Comparison of ENCODE assay signal across 11 mouse cellular contexts in genomic region chrX:103183536-103183935, GRCm38 (mm10). TPM values are rescaled to one million over a fixed set of nuclear protein-coding genes. Genes with fewer than 3 reads are reported as not detected.
A peak's percentile ranks its signal among the peaks of the same experiment; 100 is the strongest.
DNase-seq lines count a peak whose midpoint lies in the region; ATAC-seq and TF ChIP-seq lines count a peak whose summit lies in the region.
"Had no signal": no experiment of that assay in that cellular context is flagged by ENCODE, and none has a peak within 500 bp of the region (broad histone marks: within the 10 kb centered on the region; RNA-seq: fewer than 3 reads in every experiment).

No protein-coding gene starts in this region.

- no peak overlapping the region for H3K4me3 ChIP-seq in forebrain, embryonic 14.5 days (ENCODE audit: low read depth, low read length)
- no peak overlapping the region for H3K4me3 ChIP-seq in forebrain, embryonic 11.5 days (ENCODE audit: low read depth, low read length)
- no peak overlapping the region for H3K4me3 ChIP-seq in lung, postnatal 0 days (ENCODE audit: low read depth, low read length)
- H3K4me3 ChIP-seq in neural tube, embryonic 14.5 days (ENCODE audit: low read depth, low read length): no peak overlapping the region
- H3K4me3 ChIP-seq: heart, embryonic 12.5 days; liver, embryonic 13.5 days had no signal

- peak; percentile 46 for TF ChIP-seq CTCF in lung, postnatal 0 days (IDR thresholded peaks at IDR 0.05)

- H3K4me1 ChIP-seq in forebrain, embryonic 14.5 days (ENCODE audit: control insufficient read depth, insufficient read depth, low read length): no peaks in the 10 kb centered on the region
- H3K4me1 ChIP-seq in forebrain, embryonic 11.5 days (replicated peaks; ENCODE audit: control insufficient read depth, insufficient read depth, low read length): no peaks in the 10 kb centered on the region
- H3K4me1 ChIP-seq in lung, postnatal 0 days (ENCODE audit: insufficient read depth, low read depth, low read length): 0 out of 2 replicates have a peak, but pooled peaks cover 3% of the 10 kb centered on the region
- H3K4me1 ChIP-seq in neural tube, embryonic 14.5 days (ENCODE audit: control insufficient read depth, insufficient read depth, low read length): no peaks in the 10 kb centered on the region
- H3K4me1 ChIP-seq: heart, embryonic 12.5 days; liver, embryonic 13.5 days had no signal

- no peaks in the 10 kb centered on the region for H3K36me3 ChIP-seq in forebrain, embryonic 14.5 days (ENCODE audit: control insufficient read depth, insufficient read depth, low read length)
- H3K36me3 ChIP-seq in forebrain, embryonic 11.5 days (ENCODE audit: control insufficient read depth, insufficient read depth, low read length): no peaks in the 10 kb centered on the region
- no peaks in the 10 kb centered on the region for H3K36me3 ChIP-seq in lung, postnatal 0 days (ENCODE audit: insufficient read depth, low read length)
- no peaks in the 10 kb centered on the region for H3K36me3 ChIP-seq in neural tube, embryonic 14.5 days (ENCODE audit: control insufficient read depth, insufficient read depth, low read length)
- H3K36me3 ChIP-seq: heart, embryonic 12.5 days; liver, embryonic 13.5 days had no signal

- no peak for TF ChIP-seq EP300 in lung, postnatal 0 days (IDR thresholded peaks at IDR 0.05)

- no peak overlapping the region for H3K9ac ChIP-seq in forebrain, embryonic 14.5 days (ENCODE audit: low read length)
- no peak overlapping the region for H3K9ac ChIP-seq in forebrain, embryonic 11.5 days (ENCODE audit: low read length)
- H3K9ac ChIP-seq in lung, postnatal 0 days (replicated peaks; ENCODE audit: low read depth): no peak overlapping the region
- no peak overlapping the region for H3K9ac ChIP-seq in neural tube, embryonic 14.5 days (replicated peaks; ENCODE audit: low read depth, low read length)
- H3K9ac ChIP-seq: heart, embryonic 12.5 days; liver, embryonic 13.5 days had no signal

- no peak for ATAC-seq in forebrain, embryonic 14.5 days
- no peak for ATAC-seq in forebrain, embryonic 11.5 days (replicated peaks; ENCODE audit: low FRiP score)
- ATAC-seq in lung, postnatal 0 days: no peak
- no peak for ATAC-seq in neural tube, embryonic 14.5 days (ENCODE audit: low read depth)
- ATAC-seq: forebrain, embryonic 16.5 days had no signal

- H3K27ac ChIP-seq in forebrain, embryonic 14.5 days (ENCODE audit: low read depth, low read length): no peak overlapping the region
- no peak overlapping the region for H3K27ac ChIP-seq in forebrain, embryonic 11.5 days (ENCODE audit: low read depth, low read length)
- no peak overlapping the region for H3K27ac ChIP-seq in lung, postnatal 0 days (ENCODE audit: low read length)
- no peak overlapping the region for H3K27ac ChIP-seq in neural tube, embryonic 14.5 days (ENCODE audit: low read depth, low read length)
- H3K27ac ChIP-seq: liver, embryonic 13.5 days had no signal

- no peaks in the 10 kb centered on the region for H3K27me3 ChIP-seq in forebrain, embryonic 14.5 days (replicated peaks; ENCODE audit: control insufficient read depth, insufficient read depth, low read length)
- H3K27me3 ChIP-seq in forebrain, embryonic 11.5 days (ENCODE audit: control insufficient read depth, insufficient read depth, low read length): peaks cover 14% of the 10 kb centered on the region; the same call in 1 of the 2 replicates
- H3K27me3 ChIP-seq in lung, postnatal 0 days (replicated peaks; ENCODE audit: insufficient read depth, low read length): peaks cover 10% of the 10 kb centered on the region
- no peaks in the 10 kb centered on the region; the same call in 1 of the 2 replicates for H3K27me3 ChIP-seq in neural tube, embryonic 14.5 days (ENCODE audit: control insufficient read depth, insufficient read depth, low read length)

- no peaks in the 10 kb centered on the region for H3K9me3 ChIP-seq in forebrain, embryonic 14.5 days (replicated peaks; ENCODE audit: control insufficient read depth, low read length)
- no peaks in the 10 kb centered on the region for H3K9me3 ChIP-seq in forebrain, embryonic 11.5 days (ENCODE audit: control insufficient read depth, low read length)
- H3K9me3 ChIP-seq in lung, postnatal 0 days (ENCODE audit: low read length): no peaks in the 10 kb centered on the region
- no peaks in the 10 kb centered on the region for H3K9me3 ChIP-seq in neural tube, embryonic 14.5 days (ENCODE audit: control insufficient read depth, low read length)
- H3K9me3 ChIP-seq: heart, embryonic 12.5 days; liver, embryonic 13.5 days had no signal

- H3K4me2 ChIP-seq in forebrain, embryonic 14.5 days (ENCODE audit: low read length): no peak overlapping the region
- H3K4me2 ChIP-seq in forebrain, embryonic 11.5 days (ENCODE audit: low read depth, low read length, severe bottlenecking): no peak overlapping the region
- H3K4me2 ChIP-seq in lung, postnatal 0 days (replicated peaks; ENCODE audit: low read depth, low read length): no peak overlapping the region
- peak overlapping the region; percentile 15; the same call in 1 of the 2 replicates for H3K4me2 ChIP-seq in neural tube, embryonic 14.5 days (ENCODE audit: low read depth, low read length)
- H3K4me2 ChIP-seq: heart, embryonic 12.5 days; liver, embryonic 13.5 days had no signal

- peak; percentile 32 for DNase-seq in forebrain, embryonic 14.5 days (ENCODE audit: low spot score)
- no peak for DNase-seq in forebrain, embryonic 11.5 days (ENCODE audit: low spot score)
- peak; percentile 6 for DNase-seq in lung, postnatal 0 days (ENCODE audit: low spot score)
- no peak for DNase-seq in lung, postnatal 25 days (ENCODE audit: low spot score)
- peak; percentile 48 for DNase-seq in embryo, embryonic 10 days (ENCODE audit: low spot score)
- DNase-seq in lung, postnatal 14 days: no peak
- DNase-seq in layer of hippocampus, postnatal 25 days (ENCODE audit: extremely low spot score in 1 of 2, low spot score in 1 of 2): no peak
- DNase-seq: liver, embryonic 13.5 days had no signal

RNA-seq across cellular contexts. Expression of gene Nap1l2, which starts 2.9 kb away (rescaled TPM):
- polyA plus RNA-seq in forebrain, embryonic 14.5 days (2014; fragmentation: Nextera tagmentation; extraction: Ambion mirVana): 35.5 and 45.5 TPM in 2 replicates
- polyA plus RNA-seq in forebrain, embryonic 11.5 days (2014; fragmentation: Nextera tagmentation; extraction: Ambion mirVana): 12.2 and 13.6 TPM in 2 replicates
- polyA plus RNA-seq in lung, postnatal 0 days (2015; fragmentation: Nextera tagmentation; extraction: Ambion mirVana): 0.54 and 0.67 TPM in 2 replicates
- polyA plus RNA-seq in neural tube, embryonic 14.5 days (2014; fragmentation: Nextera tagmentation; extraction: Ambion mirVana): 112 and 116 TPM in 2 replicates
- 10 to 100 TPM; 81.3 to 83.3 TPM for total RNA-seq in layer of hippocampus, postnatal 25 days (2021)

Comparison
In these comparisons a context has a peak if more than half of its experiments do, and no peak if none do; other contexts are left out.
1. DNase-seq: peak in forebrain, embryonic 14.5 days (single experiment), lung, postnatal 0 days (single experiment) and embryo, embryonic 10 days (single experiment); none in forebrain, embryonic 11.5 days (single experiment), lung, postnatal 25 days (single experiment), lung, postnatal 14 days (single experiment) and layer of hippocampus, postnatal 25 days (0 of 2).